Mouse (Mus musculus) brown adipose tissue, adult 24 weeks (tissue): ENCODE results near the gene Ppp2r5e. TPM values are rescaled to one million over a fixed set of nuclear protein-coding genes. Genes with fewer than 3 reads are reported as not detected.
A peak's percentile ranks its signal among the peaks of the same experiment; 100 is the strongest.

Experiments used
- H3K27ac ChIP-seq: fragments of 200-500 bp; replicated peaks from 2 replicates; pipeline ENCODE4 v1.5.1; 2012; ENCODE audit warnings: low read depth, mild to moderate bottlenecking, low read length
- H3K4me1 ChIP-seq: fragments of 200-500 bp; 2 replicates; pipeline ENCODE4 v1.6.1; 2012; ENCODE audit warnings: low read length, mixed read lengths; ENCODE audit not compliant: control insufficient read depth, insufficient read depth, insufficient read length
- H3K4me3 ChIP-seq: fragments of 200-500 bp; 2 replicates; pipeline ENCODE4 v1.5.1; 2012; ENCODE audit warnings: low read depth, mild to moderate bottlenecking, low read length, moderate library complexity; ENCODE audit not compliant: insufficient read depth
- polyA plus RNA-seq: library from polyadenylated mRNA; stranded (reverse); fragments of >200 nt; gene quantifications from 2 replicates; pipeline ENCODE4 v1.2.4, GENCODE M21; 2012; ENCODE audit not compliant: missing spikeins, insufficient read depth, insufficient read length

The Ppp2r5e gene
- polyA plus RNA-seq, 1 experiment: 21.6 TPM

- Histone ChIP-seq H3K4me1 (no peaks in the 10 kb centered on the region), H3K4me3 (no peak overlapping the region), H3K27ac (no peak overlapping the region)
Measured at GRCm38 (mm10) chr12:75428719-75429118, 167.3 kb downstream of the Ppp2r5e start.

- no peak overlapping the region for H3K27ac ChIP-seq
- H3K4me1 ChIP-seq: no peaks in the 10 kb centered on the region
- H3K4me3 ChIP-seq: no peak overlapping the region
Measured at GRCm38 (mm10) chr12:75425882-75426281, 170.2 kb downstream of the Ppp2r5e start.

GRCm38 (mm10) chr12:75424817-75425216 lies 171.2 kb downstream of the Ppp2r5e start:
- Histone ChIP-seq H3K4me1 (no peaks in the 10 kb centered on the region), H3K27ac (no peak overlapping the region), H3K4me3 (no peak overlapping the region)

- H3K4me1 ChIP-seq: no peaks in the 10 kb centered on the region
- H3K27ac ChIP-seq: no peak overlapping the region
- H3K4me3 ChIP-seq: no peak overlapping the region
Measured at GRCm38 (mm10) chr12:75424359-75424758, 171.7 kb downstream of the Ppp2r5e start.

GRCm38 (mm10) chr12:75416681-75417080 lies 179.4 kb downstream of the Ppp2r5e start, which contains the start of gene Gphb5:
Gphb5 (minus strand) TSS chr12:75416781.
- Histone ChIP-seq H3K4me3 (no peak within 1 kb of the TSS), H3K4me1 (peaks cover 6% of the 10 kb centered on the region), H3K27ac (no peak within 1 kb of the TSS)

GRCm38 (mm10) chr12:75414991-75415390 lies 181.1 kb downstream of the Ppp2r5e start:
- H3K4me3 ChIP-seq: no peak overlapping the region
- peak overlapping the region; percentile 31; the same call in 1 of the 2 replicates for H3K27ac ChIP-seq
- H3K4me1 ChIP-seq: peaks cover 6% of the 10 kb centered on the region

- Histone ChIP-seq H3K4me1 (peaks cover 6% of the 10 kb centered on the region), H3K27ac (peak overlapping the region; percentile 19; the same call in 1 of the 2 replicates), H3K4me3 (peak overlapping the region; percentile 6; the same call in 1 of the 2 replicates)
Measured at GRCm38 (mm10) chr12:75412964-75413363, 183.1 kb downstream of the Ppp2r5e start.

Other genes with a start within 250 kb of the Ppp2r5e start
- gene Gphb5, start 179.5 kb downstream of the Ppp2r5e start, polyA plus RNA-seq: not detected in 2 replicates
- 16.5 and 18.2 TPM in 2 replicates for gene Wdr89, start 73.3 kb upstream of the Ppp2r5e start, polyA plus RNA-seq
- gene Sgpp1, start 139.5 kb upstream of the Ppp2r5e start, polyA plus RNA-seq: 5.9 and 6.0 TPM in 2 replicates
- gene Syne2, start 221.9 kb upstream of the Ppp2r5e start, polyA plus RNA-seq: 19.7 and 22.0 TPM in 2 replicates